Mouse (Mus musculus) regulatory T cell (primary cell): ENCODE measurements around the gene Gm20503.

Experiments
- in situ Hi-C: fragments of 300-600 bp; cut with MboI, MseI; formaldehyde crosslinking; loops from one replicate; pipeline ENCODE4 v1.15.1; 2025; ENCODE audit warnings: high pct_unique_total_duplicates

The Gm20503 gene

GRCm38 (mm10) chr4:59089391-59089790 lies 86.4 kb downstream of the Gm20503 start:
- in situ Hi-C loops: no loop called here
